Mouse (Mus musculus): ENCODE results near the gene Ewsr1. TPM values are rescaled to one million over a fixed set of nuclear protein-coding genes. Genes with fewer than 3 reads are reported as not detected.

Ewsr1 gene
- total and polyA plus RNA-seq, 2 experiments from 2014 or later = 355 to 390 TPM

DNA sequence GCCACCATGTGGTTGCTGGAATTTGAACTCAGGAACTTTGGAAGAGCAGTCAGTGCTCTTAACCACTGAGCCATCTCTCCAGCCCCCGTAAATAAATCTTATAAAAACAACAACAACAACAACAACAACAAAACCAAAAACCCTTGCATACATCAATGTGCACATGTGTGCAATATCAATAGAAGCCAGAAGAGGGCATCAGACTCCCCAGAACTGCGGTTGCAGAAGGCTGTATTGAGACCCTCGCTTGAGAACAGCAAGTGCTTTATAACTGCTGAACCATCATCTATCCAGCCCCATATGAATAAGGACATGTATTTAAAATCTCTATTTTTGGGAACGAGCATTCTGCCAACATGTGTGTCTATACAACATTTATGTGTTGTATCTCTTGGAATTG lies 24.2 kb downstream of the Ewsr1 start:
- Histone ChIP-seq H3K4me2 (ENCODE audit: low read depth) (no peak overlapping the region), H3K4me1 (ENCODE audit: insufficient read depth) (no peaks in the 10 kb centered on the region), H3K9me3 (ENCODE audit: low read length) (no peaks in the 10 kb centered on the region), H3K9ac (no peak overlapping the region), H3K27me3 (ENCODE audit: insufficient read depth, low read length) (no peaks in the 10 kb centered on the region), H3K4me3 (ENCODE audit: low read depth, low read length) (no peak overlapping the region), H3K27ac (ENCODE audit: low read depth, low read length) (no peak overlapping the region), H3K36me3 (ENCODE audit: insufficient read depth) (peaks cover 59% of the 10 kb centered on the region)
- peak; percentile 52 for DNase-seq
- WGBS = 65% methylated on average over 4 of the region's 4 CpGs
- TF ChIP-seq CTCF (IDR thresholded peaks at IDR 0.05; ENCODE audit: low read depth) = peak; percentile 64
- ATAC-seq = peak; percentile 66; the same call in 1 of the 2 replicates

DNA sequence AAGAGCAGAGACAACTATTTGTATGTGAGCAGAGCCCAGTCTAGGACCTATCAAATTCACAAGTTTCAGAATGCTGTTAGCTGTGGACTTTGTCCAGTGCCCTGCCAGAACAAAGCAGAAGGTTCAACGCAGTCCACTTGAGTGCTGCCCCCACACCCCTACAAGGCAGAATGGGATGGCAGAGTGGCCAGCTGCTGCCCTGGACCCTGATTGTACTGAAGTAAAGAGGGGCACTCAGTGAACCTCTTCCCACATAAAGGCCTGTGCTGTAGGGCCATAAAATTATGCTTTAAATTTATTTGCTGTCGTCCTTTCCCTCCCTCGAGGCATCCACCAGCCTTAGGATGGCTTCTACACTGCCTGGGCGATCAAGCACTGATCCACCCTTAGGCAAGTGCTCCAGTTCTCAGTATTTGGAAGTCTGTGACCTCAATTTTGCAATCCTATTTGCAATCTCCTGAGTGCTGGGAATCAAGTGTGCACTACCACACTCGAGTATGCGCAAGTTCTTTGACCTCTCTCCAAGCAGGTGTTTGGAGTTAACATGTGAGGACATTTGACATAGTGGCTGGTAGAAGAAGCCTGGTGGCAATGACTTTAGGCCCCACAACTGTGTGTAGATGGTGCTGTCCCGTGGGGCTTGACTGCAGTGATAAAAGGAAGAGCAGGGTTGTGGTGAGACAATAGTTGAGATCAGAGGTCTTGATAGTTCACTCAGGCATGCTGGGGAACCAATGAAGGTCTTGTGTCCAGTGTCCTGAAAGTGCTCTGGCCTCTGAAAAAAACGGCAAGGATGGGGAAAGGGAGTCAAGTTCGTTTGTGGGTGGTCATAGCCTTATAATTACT lies 30.7 kb downstream of the Ewsr1 start:
- Histone ChIP-seq H3K27me3 (ENCODE audit: insufficient read depth, low read length) (no peaks in the 10 kb centered on the region), H3K36me3 (ENCODE audit: insufficient read depth) (peaks cover 51% of the 10 kb centered on the region), H3K9ac (no peak overlapping the region), H3K4me1 (ENCODE audit: insufficient read depth) (peaks cover 9% of the 10 kb centered on the region; the same call in 1 of the 2 replicates), H3K9me3 (ENCODE audit: low read length) (no peaks in the 10 kb centered on the region), H3K4me3 (ENCODE audit: low read depth, low read length) (no peak overlapping the region), H3K27ac (ENCODE audit: low read depth, low read length) (no peak overlapping the region), H3K4me2 (ENCODE audit: low read depth) (no peak overlapping the region)
- no peak for TF ChIP-seq CTCF (IDR thresholded peaks at IDR 0.05; ENCODE audit: low read depth)
- ATAC-seq (no peak), DNase-seq (no peak)
- WGBS = 83% methylated on average over 9 of the region's 9 CpGs

DNA sequence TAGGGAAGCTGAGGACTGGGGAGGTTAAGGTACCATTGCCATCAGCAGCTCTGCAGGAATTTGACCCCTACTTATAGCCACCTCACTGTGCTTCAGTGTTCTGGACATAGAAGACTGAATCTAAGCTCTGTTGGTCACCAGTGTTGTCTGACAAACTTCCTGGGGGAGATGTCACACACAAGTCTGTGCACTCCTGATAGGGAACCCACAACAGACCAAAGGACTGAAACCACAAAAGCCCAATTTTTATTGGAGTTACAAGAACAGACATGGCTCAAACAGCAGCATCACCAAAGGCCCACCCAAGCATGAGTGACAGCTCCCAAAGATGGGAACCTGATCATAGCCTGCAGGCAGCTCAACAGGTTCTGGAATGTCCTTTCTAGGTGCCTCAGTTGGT lies 32.0 kb downstream of the Ewsr1 start:
- Histone ChIP-seq H3K9ac (no peak overlapping the region), H3K27ac (ENCODE audit: low read depth, low read length) (no peak overlapping the region), H3K9me3 (ENCODE audit: low read length) (no peaks in the 10 kb centered on the region), H3K4me3 (ENCODE audit: low read depth, low read length) (no peak overlapping the region), H3K36me3 (ENCODE audit: insufficient read depth) (peaks cover 38% of the 10 kb centered on the region), H3K27me3 (ENCODE audit: insufficient read depth, low read length) (peaks cover 6% of the 10 kb centered on the region; the same call in 1 of the 2 replicates), H3K4me2 (ENCODE audit: low read depth) (no peak overlapping the region), H3K4me1 (ENCODE audit: insufficient read depth) (peaks cover 13% of the 10 kb centered on the region)
- no peak for ATAC-seq
- no peak for DNase-seq
- no peak for TF ChIP-seq CTCF (IDR thresholded peaks at IDR 0.05; ENCODE audit: low read depth)

DNA sequence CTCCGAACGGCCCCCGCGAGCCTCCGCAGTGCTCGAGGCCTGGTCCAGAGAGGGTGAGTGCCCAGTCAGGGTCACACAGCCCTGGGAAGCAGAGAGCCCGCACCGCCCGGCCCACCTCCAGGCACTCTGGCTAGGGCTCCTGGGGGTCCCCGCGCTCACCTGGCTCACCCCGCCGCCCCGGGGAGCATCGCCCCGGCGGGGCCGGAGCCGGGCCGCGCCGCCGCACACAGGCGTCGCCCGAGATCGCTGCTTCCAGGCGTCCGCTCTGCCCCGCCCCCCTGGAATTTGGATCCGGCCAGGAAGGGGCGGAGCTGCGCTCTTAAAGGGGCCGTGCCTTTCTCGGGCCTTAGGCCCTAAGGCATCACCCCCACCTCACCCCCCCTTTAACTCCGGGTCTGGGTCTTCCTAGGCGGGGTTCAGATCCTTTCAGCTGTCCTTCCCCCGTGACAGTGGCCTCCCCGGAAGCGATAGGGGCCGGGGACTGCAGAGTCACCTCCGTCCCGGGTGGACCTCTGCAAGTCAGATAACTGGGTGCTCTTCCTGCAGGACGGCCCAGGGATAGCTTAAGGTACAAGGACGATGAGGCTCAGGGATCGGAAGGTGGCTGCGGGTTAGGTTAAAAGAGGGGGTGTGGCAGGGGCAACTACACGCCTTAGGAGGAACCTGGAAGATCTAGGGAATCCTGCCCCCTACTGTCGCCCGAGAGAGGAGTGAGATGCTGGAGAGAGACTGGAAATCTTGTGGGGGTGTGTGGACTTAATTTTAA lies 33.8 kb downstream of the Ewsr1 start, which contains the start of gene Gas2l1:
Gas2l1 (minus strand) TSS at position 272 of the 766 bp plus-strand sequence.
- 0 out of 2 replicates have a peak within 1 kb of the TSS, but pooled peaks have one; percentile 21 for H3K27ac ChIP-seq (ENCODE audit: low read depth, low read length)
- ATAC-seq (peak; percentile 88), DNase-seq (peak; percentile 91)
- TF ChIP-seq CTCF (IDR thresholded peaks at IDR 0.05; ENCODE audit: low read depth) = peak; percentile 77
- peaks cover 23% of the 10 kb centered on the region for H3K4me1 ChIP-seq (ENCODE audit: insufficient read depth)
- H3K4me3 ChIP-seq (ENCODE audit: low read depth, low read length) = peak within 1 kb of the TSS; percentile 68
- H3K9me3 ChIP-seq (ENCODE audit: low read length) = no peaks in the 10 kb centered on the region
- peak within 1 kb of the TSS; percentile 93 for H3K4me2 ChIP-seq (ENCODE audit: low read depth)
- peak within 1 kb of the TSS; percentile 66 for H3K9ac ChIP-seq
- peaks cover 22% of the 10 kb centered on the region for H3K27me3 ChIP-seq (ENCODE audit: insufficient read depth, low read length)
- H3K36me3 ChIP-seq (ENCODE audit: insufficient read depth) = peaks cover 28% of the 10 kb centered on the region
- 3% methylated on average over 47 of the region's 50 CpGs for WGBS

- H3K9ac ChIP-seq = peak overlapping the region; percentile 66
- no peak; the same call in 1 of the 2 replicates for ATAC-seq
- peaks cover 25% of the 10 kb centered on the region for H3K36me3 ChIP-seq (ENCODE audit: insufficient read depth)
- 0 out of 2 replicates have a peak, but pooled peaks have one; percentile 1 for TF ChIP-seq CTCF (IDR thresholded peaks at IDR 0.05; ENCODE audit: low read depth)
- H3K27me3 ChIP-seq (ENCODE audit: insufficient read depth, low read length) = peaks cover 29% of the 10 kb centered on the region
- peaks cover 23% of the 10 kb centered on the region for H3K4me1 ChIP-seq (ENCODE audit: insufficient read depth)
- 0 out of 2 replicates have a peak overlapping the region, but pooled peaks have one; percentile 21 for H3K27ac ChIP-seq (ENCODE audit: low read depth, low read length)
- no peak for DNase-seq
- H3K4me2 ChIP-seq (ENCODE audit: low read depth) = peak overlapping the region; percentile 93
- WGBS = 13% methylated on average over 37 of the region's 38 CpGs
- H3K4me3 ChIP-seq (ENCODE audit: low read depth, low read length) = peak overlapping the region; percentile 68
- no peaks in the 10 kb centered on the region for H3K9me3 ChIP-seq (ENCODE audit: low read length)
Observed at GRCm38 (mm10) chr11:5064282-5065055, 34.6 kb downstream of the Ewsr1 start.

DNA sequence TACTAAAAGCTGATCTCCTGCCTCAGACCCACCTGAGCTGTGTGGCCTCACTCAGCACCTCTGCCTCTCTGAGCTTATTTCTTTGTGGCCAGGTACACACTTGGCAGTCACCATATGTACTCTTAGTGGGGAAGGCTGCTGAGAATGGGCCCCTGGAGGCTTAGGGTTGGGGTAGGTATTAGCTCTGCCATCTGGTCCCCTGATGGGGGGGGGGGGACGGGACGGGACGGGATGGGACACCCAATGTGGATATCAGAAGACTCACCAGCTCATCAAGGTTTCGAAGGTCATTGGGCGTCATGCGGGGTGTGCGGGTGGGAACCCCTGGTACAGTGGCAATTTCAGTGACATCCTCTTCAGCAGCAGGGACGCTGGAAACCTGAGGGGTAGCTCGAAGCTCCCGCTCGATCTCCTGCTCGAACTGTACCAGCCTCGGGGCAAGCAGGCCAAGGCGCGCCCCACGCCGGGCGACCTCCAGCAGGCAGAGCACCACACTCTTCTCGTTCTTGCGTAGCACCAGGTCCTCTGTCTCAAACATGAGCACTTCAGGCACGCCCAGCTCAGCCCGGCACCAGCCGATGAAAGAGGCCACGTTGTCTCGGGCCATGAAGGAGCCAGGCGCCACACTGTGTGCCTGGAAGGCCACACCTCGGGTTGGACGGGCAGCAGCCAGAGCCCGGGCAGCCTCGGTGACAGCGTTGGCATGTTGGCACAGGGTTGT lies 35.3 kb downstream of the Ewsr1 start:
- Histone ChIP-seq H3K4me2 (ENCODE audit: low read depth) (peak overlapping the region; percentile 93), H3K4me3 (ENCODE audit: low read depth, low read length) (peak overlapping the region; percentile 68), H3K9ac (peak overlapping the region; percentile 66; the same call in 1 of the 2 replicates), H3K27ac (ENCODE audit: low read depth, low read length) (no peak overlapping the region), H3K9me3 (ENCODE audit: low read length) (no peaks in the 10 kb centered on the region), H3K36me3 (ENCODE audit: insufficient read depth) (peaks cover 17% of the 10 kb centered on the region), H3K27me3 (ENCODE audit: insufficient read depth, low read length) (peaks cover 37% of the 10 kb centered on the region), H3K4me1 (ENCODE audit: insufficient read depth) (peaks cover 23% of the 10 kb centered on the region)
- WGBS = 62% methylated on average over 31 of the region's 31 CpGs
- TF ChIP-seq CTCF (IDR thresholded peaks at IDR 0.05; ENCODE audit: low read depth) = no peak
- DNase-seq (no peak), ATAC-seq (no peak)
